Mouse (Mus musculus) neural tube, embryonic 11.5 days (tissue): ENCODE data around the gene Gm11011. TPM values are rescaled to one million over a fixed set of nuclear protein-coding genes. Genes with fewer than 3 reads are reported as not detected.

ENCODE experiments used
- ATAC-seq: fragments of 200-750 bp; cut with Nextera tagmentation; 2 replicates; pipeline ENCODE4 v1.8.0; 2017; ENCODE audit warnings: moderate number of reproducible peaks, mild to moderate bottlenecking, moderate TSS enrichment, moderate library complexity; ENCODE audit not compliant: insufficient read depth, low FRiP score, low TSS enrichment
- DNase-seq: peaks from one replicate; pipeline ENCODE4 v3.0.0-alpha.2; 2015; ENCODE audit warnings: low spot score
- H3K27ac ChIP-seq: fragments of 300-500 bp; sonication (generic); 2 replicates; pipeline ENCODE4 v1.5.1; 2014; ENCODE audit warnings: low read depth, mild to moderate bottlenecking, low read length
- H3K27me3 ChIP-seq: fragments of 300-500 bp; sonication (generic); 2 replicates; pipeline ENCODE4 v1.6.1; 2014; ENCODE audit warnings: mild to moderate bottlenecking, low read length, mixed read lengths; ENCODE audit not compliant: control insufficient read depth, insufficient read depth
- H3K36me3 ChIP-seq: fragments of 300-500 bp; sonication (generic); 2 replicates; pipeline ENCODE4 v1.6.1; 2014; ENCODE audit warnings: mild to moderate bottlenecking, low read length, moderate library complexity, mixed read lengths; ENCODE audit not compliant: control insufficient read depth, insufficient read depth
- H3K4me1 ChIP-seq: fragments of 300-500 bp; sonication (generic); 2 replicates; pipeline ENCODE4 v1.6.1; 2014; ENCODE audit warnings: low read length, mixed read lengths; ENCODE audit not compliant: control insufficient read depth, insufficient read depth
- H3K4me2 ChIP-seq: fragments of 300-500 bp; sonication (generic); 2 replicates; pipeline ENCODE4 v1.6.1; 2014; ENCODE audit warnings: low read depth, mild to moderate bottlenecking, moderate library complexity
- H3K4me3 ChIP-seq: fragments of 300-500 bp; sonication (generic); 2 replicates; pipeline ENCODE4 v1.5.1; 2014; ENCODE audit warnings: low read depth, low read length
- H3K9ac ChIP-seq: fragments of 300-500 bp; sonication (generic); 2 replicates; pipeline ENCODE4 v1.6.1; 2014; ENCODE audit warnings: mild to moderate bottlenecking, low read length
- H3K9me3 ChIP-seq: fragments of 300-500 bp; sonication (generic); 2 replicates; pipeline ENCODE4 v1.6.1; 2016; ENCODE audit warnings: low read length; ENCODE audit not compliant: control insufficient read depth
- WGBS: fragments of 180-500 bp; shearing (Covaris S2); extraction: QIAGEN DNeasy Blood & Tissue Kit; methylation state at CpG from one replicate; pipeline ENCODE4 v1.1.7; 2014; 5-methylcytosine and 5-hydroxymethylcytosine counted together
- polyA plus RNA-seq: library from polyadenylated mRNA; unstranded; fragments of >200 nt; fragmentation: Nextera tagmentation; extraction: Ambion mirVana; gene quantifications from 2 replicates; pipeline ENCODE4 v1.2.1, GENCODE M21; 2014

Gene Gm11011
- polyA plus RNA-seq, 1 experiment from 2014 or later, result not detected

GRCm38 (mm10) chr2:169597971-169598370, 10.4 kb upstream of the Gm11011 start:
- WGBS, result 90% methylated on average over 8 of the region's 8 CpGs
- DNase-seq (no peak), ATAC-seq (no peak)
- Histone ChIP-seq H3K27ac (no peak overlapping the region), H3K9ac (no peak overlapping the region), H3K4me3 (no peak overlapping the region), H3K9me3 (no peaks in the 10 kb centered on the region), H3K27me3 (no peaks in the 10 kb centered on the region), H3K36me3 (no peaks in the 10 kb centered on the region), H3K4me2 (no peak overlapping the region), H3K4me1 (no peaks in the 10 kb centered on the region)

- Histone ChIP-seq H3K27me3 (no peaks in the 10 kb centered on the region), H3K4me2 (no peak overlapping the region), H3K9ac (no peak overlapping the region), H3K27ac (no peak overlapping the region), H3K4me3 (no peak overlapping the region), H3K9me3 (no peaks in the 10 kb centered on the region), H3K36me3 (no peaks in the 10 kb centered on the region), H3K4me1 (no peaks in the 10 kb centered on the region)
- no peak for ATAC-seq
- 73% methylated on average over 6 of the region's 6 CpGs for WGBS
- DNase-seq, result no peak
Observed at GRCm38 (mm10) chr2:169597357-169597756, 9.8 kb upstream of the Gm11011 start.

- DNase-seq (no peak), ATAC-seq (no peak)
- Histone ChIP-seq H3K4me3 (no peak overlapping the region), H3K9me3 (no peaks in the 10 kb centered on the region), H3K4me1 (no peaks in the 10 kb centered on the region), H3K36me3 (no peaks in the 10 kb centered on the region), H3K9ac (no peak overlapping the region), H3K4me2 (no peak overlapping the region), H3K27me3 (no peaks in the 10 kb centered on the region), H3K27ac (no peak overlapping the region)
- 72% methylated on average over 3 of the region's 3 CpGs for WGBS
Observed at GRCm38 (mm10) chr2:169593742-169594141, 6.2 kb upstream of the Gm11011 start.

- no peak overlapping the region for H3K27ac ChIP-seq
- H3K4me2 ChIP-seq, result no peak overlapping the region
- H3K27me3 ChIP-seq, result no peaks in the 10 kb centered on the region
- ATAC-seq, result no peak
- no peak overlapping the region for H3K4me3 ChIP-seq
- no peaks in the 10 kb centered on the region for H3K4me1 ChIP-seq
- 71% methylated on average over 8 of the region's 8 CpGs for WGBS
- DNase-seq, result no peak
- H3K36me3 ChIP-seq, result no peaks in the 10 kb centered on the region
- no peak overlapping the region for H3K9ac ChIP-seq
- no peaks in the 10 kb centered on the region for H3K9me3 ChIP-seq
Observed at GRCm38 (mm10) chr2:169590412-169590811, 2.9 kb upstream of the Gm11011 start.

- no peak for DNase-seq
- ATAC-seq, result no peak
- H3K4me2 ChIP-seq, result no peak overlapping the region
- H3K9me3 ChIP-seq, result no peaks in the 10 kb centered on the region
- no peaks in the 10 kb centered on the region for H3K36me3 ChIP-seq
- H3K27ac ChIP-seq, result no peak overlapping the region
- H3K4me3 ChIP-seq, result no peak overlapping the region
- 91% methylated on average over 10 of the region's 10 CpGs for WGBS
- no peaks in the 10 kb centered on the region for H3K27me3 ChIP-seq
- no peaks in the 10 kb centered on the region for H3K4me1 ChIP-seq
- H3K9ac ChIP-seq, result no peak overlapping the region
Observed at GRCm38 (mm10) chr2:169589697-169590096, 2.2 kb upstream of the Gm11011 start.

GRCm38 (mm10) chr2:169586688-169587087, 857 bp downstream of the Gm11011 start:
- no peaks in the 10 kb centered on the region for H3K36me3 ChIP-seq
- no peaks in the 10 kb centered on the region for H3K9me3 ChIP-seq
- DNase-seq, result no peak
- no peak overlapping the region for H3K27ac ChIP-seq
- H3K9ac ChIP-seq, result no peak overlapping the region
- WGBS, result 89% methylated on average over 3 of the region's 3 CpGs
- H3K4me3 ChIP-seq, result no peak overlapping the region
- ATAC-seq, result no peak
- H3K4me2 ChIP-seq, result no peak overlapping the region
- H3K27me3 ChIP-seq, result no peaks in the 10 kb centered on the region
- H3K4me1 ChIP-seq, result no peaks in the 10 kb centered on the region

- no peak overlapping the region for H3K9ac ChIP-seq
- H3K36me3 ChIP-seq, result no peaks in the 10 kb centered on the region
- H3K4me2 ChIP-seq, result no peak overlapping the region
- H3K27me3 ChIP-seq, result no peaks in the 10 kb centered on the region
- WGBS, result 81% methylated on average over 12 of the region's 12 CpGs
- H3K27ac ChIP-seq, result no peak overlapping the region
- ATAC-seq (no peak), DNase-seq (no peak)
- H3K4me1 ChIP-seq, result no peaks in the 10 kb centered on the region
- no peaks in the 10 kb centered on the region for H3K9me3 ChIP-seq
- no peak overlapping the region for H3K4me3 ChIP-seq
Observed at GRCm38 (mm10) chr2:169585631-169586285, 1.8 kb downstream of the Gm11011 start.

GRCm38 (mm10) chr2:169584745-169585456, 2.6 kb downstream of the Gm11011 start:
- WGBS, result 75% methylated on average over 15 of the region's 15 CpGs
- Histone ChIP-seq H3K4me1 (no peaks in the 10 kb centered on the region), H3K36me3 (no peaks in the 10 kb centered on the region), H3K4me2 (no peak overlapping the region), H3K27ac (no peak overlapping the region), H3K9me3 (no peaks in the 10 kb centered on the region), H3K9ac (no peak overlapping the region), H3K27me3 (no peaks in the 10 kb centered on the region), H3K4me3 (no peak overlapping the region)
- no peak for ATAC-seq
- DNase-seq, result no peak

GRCm38 (mm10) chr2:169583476-169583875, 4.1 kb downstream of the Gm11011 start:
- ATAC-seq (no peak), DNase-seq (no peak)
- Histone ChIP-seq H3K36me3 (no peaks in the 10 kb centered on the region), H3K9ac (no peak overlapping the region), H3K4me2 (no peak overlapping the region), H3K4me3 (no peak overlapping the region), H3K27ac (no peak overlapping the region), H3K4me1 (no peaks in the 10 kb centered on the region), H3K27me3 (no peaks in the 10 kb centered on the region), H3K9me3 (no peaks in the 10 kb centered on the region)
- 72% methylated on average over 3 of the region's 3 CpGs for WGBS
